Mouse (Mus musculus) layer of hippocampus, adult 8-10 months (tissue): ENCODE data around the gene Myo1b. TPM values are rescaled to one million over a fixed set of nuclear protein-coding genes. Genes with fewer than 3 reads are reported as not detected.
"Not testable (repeated sequence)": the region's sequence is repeated elsewhere in the genome, so short reads cannot be mapped to it uniquely, and the experiment has no call there.

Source experiments
- DNase-seq, 2 experiments: peaks; one replicate each; pipeline ENCODE4 v3.0.0; 2022; ENCODE audit warnings: low spot score in 2 of 2
- total RNA-seq, 4 experiments: library from RNA; stranded (reverse); gene quantifications; 2 replicates each; pipeline ENCODE4 v1.2.4; 2022

Myo1b gene
- total RNA-seq, 4 experiments from 2014 or later = 12.4 to 14.7 (median 13.6) TPM

- no peak for DNase-seq
Measured at GRCm38 (mm10) chr1:51895961-51896360, 19.9 kb downstream of the Myo1b start.

GRCm38 (mm10) chr1:51894721-51895120 lies 21.1 kb downstream of the Myo1b start:
- DNase-seq = no peak

GRCm38 (mm10) chr1:51893521-51894355 lies 22.1 kb downstream of the Myo1b start:
- no peak for DNase-seq

GRCm38 (mm10) chr1:51892005-51892404 lies 23.9 kb downstream of the Myo1b start:
- no peak for DNase-seq

GRCm38 (mm10) chr1:51888046-51888813 lies 27.6 kb downstream of the Myo1b start:
- DNase-seq = no peak

- no peak for DNase-seq
Measured at GRCm38 (mm10) chr1:51885356-51885983, 30.4 kb downstream of the Myo1b start.

GRCm38 (mm10) chr1:51883211-51883610 lies 32.7 kb downstream of the Myo1b start:
- no peak for DNase-seq

GRCm38 (mm10) chr1:51882752-51883151 lies 33.1 kb downstream of the Myo1b start:
- DNase-seq = no peak

- no peak for DNase-seq
Measured at GRCm38 (mm10) chr1:51879927-51880814, 35.7 kb downstream of the Myo1b start.

GRCm38 (mm10) chr1:51879333-51879770 lies 36.5 kb downstream of the Myo1b start:
- DNase-seq = no peak

- no peak for DNase-seq
Measured at GRCm38 (mm10) chr1:51875462-51876225, 40.2 kb downstream of the Myo1b start.

GRCm38 (mm10) chr1:51872493-51873261 lies 43.2 kb downstream of the Myo1b start:
- no peak for DNase-seq

GRCm38 (mm10) chr1:51871234-51871633 lies 44.6 kb downstream of the Myo1b start:
- DNase-seq = not testable (repeated sequence)

GRCm38 (mm10) chr1:51862828-51863421 lies 52.9 kb downstream of the Myo1b start:
- no peak for DNase-seq

GRCm38 (mm10) chr1:51860837-51861236 lies 55.0 kb downstream of the Myo1b start:
- no peak for DNase-seq

- no peak for DNase-seq
Measured at GRCm38 (mm10) chr1:51856946-51857345, 58.9 kb downstream of the Myo1b start.

GRCm38 (mm10) chr1:51856245-51856915 lies 59.5 kb downstream of the Myo1b start:
- no peak for DNase-seq

GRCm38 (mm10) chr1:51855541-51856244 lies 60.2 kb downstream of the Myo1b start:
- DNase-seq = no peak
